Mouse (Mus musculus): ENCODE measurements around the gene Creb5. TPM values are rescaled to one million over a fixed set of nuclear protein-coding genes. Genes with fewer than 3 reads are reported as not detected.

Creb5 gene
- polyA plus RNA-seq, 1 experiment from 2014 or later, result 2.8 TPM

GRCm38 (mm10) chr6:53635453-53635852 is 348.4 kb downstream of the Creb5 start:
- no peak overlapping the region for H3K27ac ChIP-seq (ENCODE audit: low read depth, low read length)
- 82% methylated on average over 7 of the region's 7 CpGs for WGBS

GRCm38 (mm10) chr6:53637356-53638351 is 350.6 kb downstream of the Creb5 start:
- Histone ChIP-seq H3K4me1 (replicated peaks; ENCODE audit: control insufficient read depth, insufficient read depth, low read length) (no peaks in the 10 kb centered on the region), H3K4me2 (replicated peaks; ENCODE audit: low read depth) (no peak overlapping the region), H3K9ac (ENCODE audit: low read depth, low read length) (no peak overlapping the region), H3K27me3 (replicated peaks; ENCODE audit: control insufficient read depth, insufficient read depth, low read length) (no peaks in the 10 kb centered on the region), H3K9me3 (ENCODE audit: control insufficient read depth) (no peaks in the 10 kb centered on the region), H3K36me3 (ENCODE audit: control insufficient read depth, insufficient read depth) (no peaks in the 10 kb centered on the region), H3K4me3 (ENCODE audit: low read depth, low read length) (no peak overlapping the region), H3K27ac (ENCODE audit: low read depth, low read length) (no peak overlapping the region)
- no peak for TF ChIP-seq CTCF (IDR thresholded peaks at IDR 0.05; ENCODE audit: low read depth)
- WGBS, result 77% methylated on average over 13 of the region's 13 CpGs
- ATAC-seq, result no peak

More at GRCm38 (mm10) chr6:53635453-53635852, 348.4 kb downstream of the Creb5 start:
- no peaks in the 10 kb centered on the region for H3K36me3 ChIP-seq (ENCODE audit: control insufficient read depth, insufficient read depth)
- H3K4me3 ChIP-seq (ENCODE audit: low read depth, low read length), result no peak overlapping the region
- no peaks in the 10 kb centered on the region for H3K4me1 ChIP-seq (replicated peaks; ENCODE audit: control insufficient read depth, insufficient read depth, low read length)
- H3K9ac ChIP-seq (ENCODE audit: low read depth, low read length), result no peak overlapping the region
- no peak overlapping the region for H3K4me2 ChIP-seq (replicated peaks; ENCODE audit: low read depth)
- no peak for TF ChIP-seq CTCF (IDR thresholded peaks at IDR 0.05; ENCODE audit: low read depth)
- ATAC-seq, result no peak
- no peaks in the 10 kb centered on the region for H3K27me3 ChIP-seq (replicated peaks; ENCODE audit: control insufficient read depth, insufficient read depth, low read length)
- H3K9me3 ChIP-seq (ENCODE audit: control insufficient read depth), result no peaks in the 10 kb centered on the region

GRCm38 (mm10) chr6:53641633-53642605 is 354.8 kb downstream of the Creb5 start:
- Histone ChIP-seq H3K4me2 (replicated peaks; ENCODE audit: low read depth) (no peak overlapping the region), H3K4me1 (replicated peaks; ENCODE audit: control insufficient read depth, insufficient read depth, low read length) (no peaks in the 10 kb centered on the region), H3K27me3 (replicated peaks; ENCODE audit: control insufficient read depth, insufficient read depth, low read length) (no peaks in the 10 kb centered on the region), H3K9ac (ENCODE audit: low read depth, low read length) (no peak overlapping the region), H3K27ac (ENCODE audit: low read depth, low read length) (no peak overlapping the region), H3K36me3 (ENCODE audit: control insufficient read depth, insufficient read depth) (no peaks in the 10 kb centered on the region), H3K9me3 (ENCODE audit: control insufficient read depth) (no peaks in the 10 kb centered on the region), H3K4me3 (ENCODE audit: low read depth, low read length) (no peak overlapping the region)
- no peak for TF ChIP-seq CTCF (IDR thresholded peaks at IDR 0.05; ENCODE audit: low read depth)
- 92% methylated on average over 30 of the region's 30 CpGs for WGBS
- no peak for ATAC-seq

DNA sequence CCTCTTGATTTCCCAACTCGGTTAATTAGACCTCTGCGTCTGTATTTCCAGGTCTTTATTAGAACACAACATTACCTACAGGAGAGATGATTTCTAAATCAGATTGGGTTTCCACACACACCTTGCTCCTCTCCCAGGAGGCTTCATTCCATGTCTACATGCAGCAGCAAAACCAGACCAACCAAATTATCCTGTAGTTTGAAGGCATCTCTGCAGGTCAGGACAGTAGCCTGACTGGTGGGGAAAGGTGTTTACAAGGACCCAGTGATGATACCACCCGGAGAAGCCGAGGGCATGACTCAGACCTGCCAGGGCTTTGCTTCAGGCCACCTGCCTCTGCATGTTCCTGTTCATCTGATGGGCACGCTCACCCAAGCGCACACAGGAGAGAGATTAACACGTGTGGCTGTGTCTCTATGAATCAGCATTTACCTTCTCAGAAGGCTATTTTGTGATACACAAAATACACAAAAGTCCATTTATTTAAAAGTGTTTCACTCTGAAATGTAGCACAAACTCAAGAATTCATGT is 355.8 kb downstream of the Creb5 start:
- Histone ChIP-seq H3K9me3 (ENCODE audit: control insufficient read depth) (no peaks in the 10 kb centered on the region), H3K4me1 (replicated peaks; ENCODE audit: control insufficient read depth, insufficient read depth, low read length) (no peaks in the 10 kb centered on the region), H3K4me3 (ENCODE audit: low read depth, low read length) (no peak overlapping the region), H3K9ac (ENCODE audit: low read depth, low read length) (no peak overlapping the region), H3K36me3 (ENCODE audit: control insufficient read depth, insufficient read depth) (no peaks in the 10 kb centered on the region), H3K4me2 (replicated peaks; ENCODE audit: low read depth) (no peak overlapping the region), H3K27me3 (replicated peaks; ENCODE audit: control insufficient read depth, insufficient read depth, low read length) (no peaks in the 10 kb centered on the region), H3K27ac (ENCODE audit: low read depth, low read length) (no peak overlapping the region)
- TF ChIP-seq CTCF (IDR thresholded peaks at IDR 0.05; ENCODE audit: low read depth), result no peak
- 89% methylated on average over 7 of the region's 7 CpGs for WGBS
- ATAC-seq, result no peak

- Histone ChIP-seq H3K4me3 (ENCODE audit: low read depth, low read length) (no peak overlapping the region), H3K4me1 (replicated peaks; ENCODE audit: control insufficient read depth, insufficient read depth, low read length) (no peaks in the 10 kb centered on the region), H3K36me3 (ENCODE audit: control insufficient read depth, insufficient read depth) (no peaks in the 10 kb centered on the region), H3K9ac (ENCODE audit: low read depth, low read length) (no peak overlapping the region), H3K9me3 (ENCODE audit: control insufficient read depth) (no peaks in the 10 kb centered on the region), H3K4me2 (replicated peaks; ENCODE audit: low read depth) (no peak overlapping the region), H3K27me3 (replicated peaks; ENCODE audit: control insufficient read depth, insufficient read depth, low read length) (no peaks in the 10 kb centered on the region), H3K27ac (ENCODE audit: low read depth, low read length) (no peak overlapping the region)
- no peak for TF ChIP-seq CTCF (IDR thresholded peaks at IDR 0.05; ENCODE audit: low read depth)
- ATAC-seq, result no peak
- 76% methylated on average over 5 of the region's 5 CpGs for WGBS
Measured at GRCm38 (mm10) chr6:53643481-53643880, 356.4 kb downstream of the Creb5 start.

Measured in intestine, postnatal 0 days (tissue).